Mouse (Mus musculus) bone marrow macrophage, adult 2 months (primary cell): ENCODE results near the gene Rhoh. TPM values are rescaled to one million over a fixed set of nuclear protein-coding genes. Genes with fewer than 3 reads are reported as not detected.

ENCODE experiments used
- H3K27ac ChIP-seq: 2 replicates; pipeline ENCODE4 v1.5.1; 2012; ENCODE audit warnings: low read depth, low read length; ENCODE audit not compliant: insufficient read depth
- H3K4me1 ChIP-seq: 2 replicates; pipeline ENCODE4 v1.6.1; 2012; ENCODE audit warnings: low read length; ENCODE audit not compliant: control insufficient read depth, insufficient read depth
- H3K4me3 ChIP-seq: 2 replicates; pipeline ENCODE4 v1.5.1; 2012; ENCODE audit warnings: mild to moderate bottlenecking, low read length, moderate library complexity; ENCODE audit not compliant: insufficient read depth
- CTCF ChIP-seq: IDR thresholded peaks from 2 replicates; pipeline ENCODE4 v1.5.1; 2012; ENCODE audit warnings: low read depth, mild to moderate bottlenecking, low read length, moderate library complexity
- POLR2A ChIP-seq: IDR thresholded peaks from 2 replicates; pipeline ENCODE4 v1.6.1; 2012; ENCODE audit warnings: mild to moderate bottlenecking, low read depth, low read length, borderline replicate concordance
- polyA plus RNA-seq: library from polyadenylated mRNA; stranded (reverse); fragments of >200 nt; gene quantifications from 2 replicates; pipeline ENCODE4 v1.2.4, GENCODE M21; 2012; ENCODE audit not compliant: missing spikeins, insufficient read depth, insufficient read length

The Rhoh gene
- polyA plus RNA-seq, 1 experiment, result 2.1 TPM

GRCm38 (mm10) chr5:65941145-65941544 is 80.1 kb downstream of the Rhoh start:
- Histone ChIP-seq H3K4me1 (0 out of 2 replicates have a peak, but pooled peaks cover 2% of the 10 kb centered on the region), H3K4me3 (no peak overlapping the region), H3K27ac (no peak overlapping the region)
- no peak for TF ChIP-seq CTCF
- no peak for TF ChIP-seq POLR2A

Other genes with a start within 250 kb of the Rhoh start
- 101 and 103 TPM in 2 replicates for gene Pds5a, start 162.9 kb upstream of the Rhoh start, polyA plus RNA-seq
- 8.1 and 10.1 TPM in 2 replicates for gene N4bp2, start 97.7 kb upstream of the Rhoh start, polyA plus RNA-seq
- gene Chrna9, start 73.7 kb downstream of the Rhoh start, polyA plus RNA-seq, result not detected in 2 replicates
- 1.0 TPM in 2 replicates for gene 9130230L23Rik, start 143.1 kb downstream of the Rhoh start, polyA plus RNA-seq